Comparison of ENCODE assay signal across 8 mouse cellular contexts in genomic region chr7:128288923-128289544, GRCm38 (mm10). TPM values are rescaled to one million over a fixed set of nuclear protein-coding genes. Genes with fewer than 3 reads are reported as not detected.
A peak's percentile ranks its signal among the peaks of the same experiment; 100 is the strongest.
DNase-seq lines count a peak whose midpoint lies in the region; ATAC-seq and TF ChIP-seq lines count a peak whose summit lies in the region.

No protein-coding gene starts in this region.

- whole genome bisulfite sequencing in kidney, postnatal 0 days, result 29% methylated on average over 9 of the region's 9 CpGs
- WGBS in forebrain, embryonic 14.5 days, result 23% methylated on average over 9 of the region's 9 CpGs

- H3K9me3 ChIP-seq in kidney, postnatal 0 days (replicated peaks; ENCODE audit: low read length), result no peaks in the 10 kb centered on the region
- no peaks in the 10 kb centered on the region for H3K9me3 ChIP-seq in forebrain, embryonic 14.5 days (replicated peaks; ENCODE audit: control insufficient read depth, low read length)

- H3K4me3 ChIP-seq in kidney, postnatal 0 days (replicated peaks; ENCODE audit: low read depth, low read length), result no peak overlapping the region
- H3K4me3 ChIP-seq in forebrain, embryonic 14.5 days (ENCODE audit: low read depth, low read length), result no peak overlapping the region

- DNase-seq in kidney, postnatal 0 days (ENCODE audit: low spot score), result peak; percentile 39
- no peak for DNase-seq in kidney, postnatal 4 days
- peak; percentile 21 for DNase-seq in adipocyte (ENCODE audit: low spot score)
- DNase-seq in forebrain, embryonic 14.5 days (ENCODE audit: low spot score), result peak; percentile 41
- DNase-seq in mesoderm, embryonic 11.5 days (ENCODE audit: low read depth, low spot score), result peak; percentile 58
- no peak for DNase-seq in urinary bladder, postnatal 4 days (ENCODE audit: low spot score in 2 of 2)
- DNase-seq in left cerebral cortex, postnatal 36 days (ENCODE audit: low spot score in 2 of 2), result no peak

- H3K36me3 ChIP-seq in kidney, postnatal 0 days (ENCODE audit: insufficient read depth, low read length), result peaks cover 21% of the 10 kb centered on the region
- peaks cover 25% of the 10 kb centered on the region; the same call in 1 of the 2 replicates for H3K36me3 ChIP-seq in forebrain, embryonic 14.5 days (ENCODE audit: control insufficient read depth, insufficient read depth, low read length)

- no peaks in the 10 kb centered on the region for H3K27me3 ChIP-seq in kidney, postnatal 0 days (ENCODE audit: insufficient read depth, low read length)
- no peaks in the 10 kb centered on the region for H3K27me3 ChIP-seq in forebrain, embryonic 14.5 days (replicated peaks; ENCODE audit: control insufficient read depth, insufficient read depth, low read length)

- H3K27ac ChIP-seq in kidney, postnatal 0 days, result no peak overlapping the region
- H3K27ac ChIP-seq in forebrain, embryonic 14.5 days (ENCODE audit: low read depth, low read length), result no peak overlapping the region

- peak; percentile 55 for TF ChIP-seq CTCF in kidney, postnatal 0 days (IDR thresholded peaks at IDR 0.05; ENCODE audit: low read depth)

- no peaks in the 10 kb centered on the region for H3K4me1 ChIP-seq in kidney, postnatal 0 days (replicated peaks; ENCODE audit: insufficient read depth, low read length)
- no peaks in the 10 kb centered on the region for H3K4me1 ChIP-seq in forebrain, embryonic 14.5 days (ENCODE audit: control insufficient read depth, insufficient read depth, low read length)

- ATAC-seq in kidney, postnatal 0 days (replicated peaks; ENCODE audit: low FRiP score, low read depth), result 0 out of 2 replicates have a peak, but pooled peaks have one; percentile 25
- no peak for ATAC-seq in forebrain, embryonic 14.5 days
- ATAC-seq in activated CD4-positive, CD25-positive, alpha-beta regulatory T cell, adult 4 months, result no peak

- intact Hi-C loops in left cerebral cortex, postnatal 36 days (cut with DNase I), result no loop called here

- no peak overlapping the region for H3K4me2 ChIP-seq in kidney, postnatal 0 days (ENCODE audit: low read length)
- no peak overlapping the region for H3K4me2 ChIP-seq in forebrain, embryonic 14.5 days (ENCODE audit: low read length)

- 0 out of 2 replicates have a peak overlapping the region, but pooled peaks have one; percentile 18 for H3K9ac ChIP-seq in kidney, postnatal 0 days (ENCODE audit: low read depth, low read length)
- H3K9ac ChIP-seq in forebrain, embryonic 14.5 days (ENCODE audit: low read length), result no peak overlapping the region

RNA-seq across cellular contexts. Expression of gene BC017158, which starts 8.9 kb away (rescaled TPM):
- 22.1 and 23.4 TPM in 2 replicates for polyA plus RNA-seq in kidney, postnatal 0 days (2015; fragmentation: Nextera tagmentation; extraction: Ambion mirVana)
- 9.9 and 11.3 TPM in 2 replicates for polyA plus RNA-seq in forebrain, embryonic 14.5 days (2014; fragmentation: Nextera tagmentation; extraction: Ambion mirVana)
- total RNA-seq in left cerebral cortex, postnatal 36 days (2021), result 10 to 100 TPM; 23.5 to 26.3 TPM
- 10 to 100 TPM in 1 of 2 experiments, 1 to 10 TPM in 1; 7.8 to 10.1 TPM for polyA plus RNA-seq in activated CD4-positive, CD25-positive, alpha-beta regulatory T cell, adult 4 months (2017; shearing (Covaris generic))

RNA-seq across cellular contexts. Expression of gene Slc5a2, which starts 23.6 kb away (rescaled TPM):
- polyA plus RNA-seq in kidney, postnatal 0 days (2015; fragmentation: Nextera tagmentation; extraction: Ambion mirVana), result 6.6 and 8.5 TPM in 2 replicates
- polyA plus RNA-seq in forebrain, embryonic 14.5 days (2014; fragmentation: Nextera tagmentation; extraction: Ambion mirVana), result not detected in 2 replicates
- not detected for total RNA-seq in left cerebral cortex, postnatal 36 days (2021)
- not detected for polyA plus RNA-seq in activated CD4-positive, CD25-positive, alpha-beta regulatory T cell, adult 4 months (2017; shearing (Covaris generic))

RNA-seq across cellular contexts. Expression of gene Tgfb1i1, which starts 42.4 kb away (rescaled TPM):
- polyA plus RNA-seq in kidney, postnatal 0 days (2015; fragmentation: Nextera tagmentation; extraction: Ambion mirVana), result 78.8 and 90.7 TPM in 2 replicates
- polyA plus RNA-seq in forebrain, embryonic 14.5 days (2014; fragmentation: Nextera tagmentation; extraction: Ambion mirVana), result 12.4 and 17.6 TPM in 2 replicates
- 10 to 100 TPM; 19.0 to 22.6 TPM for total RNA-seq in left cerebral cortex, postnatal 36 days (2021)
- polyA plus RNA-seq in activated CD4-positive, CD25-positive, alpha-beta regulatory T cell, adult 4 months (2017; shearing (Covaris generic)), result under 1 TPM in 1 of 2 experiments, not detected in 1; 0.59 TPM

RNA-seq across cellular contexts. Expression of gene 9130023H24Rik, which starts 51.2 kb away (rescaled TPM):
- 6.7 and 8.3 TPM in 2 replicates for polyA plus RNA-seq in kidney, postnatal 0 days (2015; fragmentation: Nextera tagmentation; extraction: Ambion mirVana)
- polyA plus RNA-seq in forebrain, embryonic 14.5 days (2014; fragmentation: Nextera tagmentation; extraction: Ambion mirVana), result 8.3 and 9.0 TPM in 2 replicates
- 1 to 10 TPM; 2.7 to 3.7 TPM for total RNA-seq in left cerebral cortex, postnatal 36 days (2021)
- polyA plus RNA-seq in activated CD4-positive, CD25-positive, alpha-beta regulatory T cell, adult 4 months (2017; shearing (Covaris generic)), result 1 to 10 TPM; 4.0 to 5.8 TPM

RNA-seq across cellular contexts. Expression of gene Armc5, which starts 51.9 kb away (rescaled TPM):
- 17.0 and 17.1 TPM in 2 replicates for polyA plus RNA-seq in kidney, postnatal 0 days (2015; fragmentation: Nextera tagmentation; extraction: Ambion mirVana)
- polyA plus RNA-seq in forebrain, embryonic 14.5 days (2014; fragmentation: Nextera tagmentation; extraction: Ambion mirVana), result 5.7 and 6.6 TPM in 2 replicates
- 10 to 100 TPM; 11.3 to 13.6 TPM for total RNA-seq in left cerebral cortex, postnatal 36 days (2021)
- 1 to 10 TPM; 3.9 to 5.6 TPM for polyA plus RNA-seq in activated CD4-positive, CD25-positive, alpha-beta regulatory T cell, adult 4 months (2017; shearing (Covaris generic))

Comparison
In these comparisons a context has a peak if more than half of its experiments do, and no peak if none do; other contexts are left out.
1. DNase-seq: peak in kidney, postnatal 0 days (single experiment), adipocyte (single experiment), forebrain, embryonic 14.5 days (single experiment) and mesoderm, embryonic 11.5 days (single experiment); none in kidney, postnatal 4 days (0 of 2), urinary bladder, postnatal 4 days (0 of 2) and left cerebral cortex, postnatal 36 days (0 of 2).